Mouse (Mus musculus) right cerebral cortex, postnatal 4 days (tissue): Measurements from ENCODE around the gene Kctd14.

Experiments
- DNase-seq: peaks from one replicate; pipeline ENCODE4 v3.0.0-alpha.2; 2022

Gene Kctd14

DNA sequence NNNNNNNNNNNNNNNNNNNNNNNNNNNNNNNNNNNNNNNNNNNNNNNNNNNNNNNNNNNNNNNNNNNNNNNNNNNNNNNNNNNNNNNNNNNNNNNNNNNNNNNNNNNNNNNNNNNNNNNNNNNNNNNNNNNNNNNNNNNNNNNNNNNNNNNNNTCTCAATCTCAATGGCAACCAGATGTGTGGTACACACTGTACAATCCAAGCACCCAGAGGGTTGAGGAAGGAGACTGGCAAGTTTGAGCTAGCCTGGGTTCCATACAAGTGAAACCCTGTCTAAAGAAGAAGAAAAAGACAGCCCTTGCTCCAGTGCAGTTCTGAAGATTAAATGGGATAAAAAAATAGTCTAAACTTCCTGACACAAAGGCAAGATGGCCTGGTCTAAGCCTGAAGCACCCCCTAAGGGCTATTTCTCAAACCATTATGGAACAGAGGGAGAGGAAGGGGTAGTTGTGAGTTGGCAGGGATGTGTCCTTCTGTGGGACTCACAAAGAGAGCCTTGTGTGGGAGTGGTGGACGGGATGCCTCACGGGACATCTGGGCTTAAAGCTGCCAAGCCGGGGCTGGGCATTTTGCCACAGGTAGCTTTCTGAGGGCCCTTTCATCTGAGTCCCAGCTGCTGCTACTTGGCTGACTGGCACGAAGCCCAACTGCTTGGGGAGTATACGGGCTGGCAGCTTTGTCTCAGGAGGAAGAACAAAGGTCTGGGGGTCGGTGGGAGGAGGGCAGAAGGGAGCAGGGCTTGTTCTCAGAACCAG is 4.8 kb upstream of the Kctd14 start:
- DNase-seq, result peak; percentile 95

DNA sequence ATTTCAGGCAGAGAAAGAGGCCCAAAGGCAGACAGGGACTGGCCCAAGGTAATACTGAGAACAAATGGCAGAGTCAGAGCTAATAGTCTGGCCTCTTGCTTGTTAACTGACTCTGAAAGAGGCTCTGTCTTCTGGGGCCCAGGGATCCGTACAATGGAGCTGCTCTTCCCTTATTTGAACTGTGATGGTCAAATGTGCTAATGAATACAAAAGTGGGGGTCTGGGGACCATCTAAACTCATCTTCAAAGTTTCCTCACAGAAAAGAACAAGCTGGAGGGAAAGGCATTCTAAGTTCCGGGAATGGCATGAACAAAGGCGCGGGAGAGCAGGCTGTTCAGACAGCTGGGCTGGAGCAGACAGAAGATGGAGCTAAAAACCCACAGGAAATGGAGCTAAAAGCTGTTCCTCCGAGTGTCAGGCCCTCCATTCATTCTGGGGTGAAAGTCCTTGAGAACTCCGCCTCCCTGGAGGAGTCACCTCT is 4.0 kb upstream of the Kctd14 start:
- no peak for DNase-seq

DNA sequence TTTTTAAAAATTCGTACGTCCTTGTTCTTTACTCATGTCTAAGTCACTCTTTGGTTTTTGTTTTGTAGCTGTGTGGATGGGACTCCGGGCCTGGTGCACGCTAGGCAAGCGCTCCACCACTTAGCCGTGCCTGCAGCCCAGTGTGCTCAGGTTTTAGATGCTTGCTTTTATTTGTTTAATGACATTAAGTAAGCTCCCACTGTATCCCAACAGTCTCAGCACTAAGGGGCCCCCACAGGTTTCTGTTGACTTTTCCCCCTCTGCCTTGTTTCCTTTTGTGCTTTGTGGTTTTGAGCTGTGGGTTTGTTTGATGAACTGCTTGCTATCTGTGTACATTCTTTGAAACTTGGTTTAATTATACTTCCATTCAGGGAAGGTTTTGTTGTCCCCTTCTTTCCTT is 1.1 kb downstream of the Kctd14 start:
- no peak for DNase-seq

DNA sequence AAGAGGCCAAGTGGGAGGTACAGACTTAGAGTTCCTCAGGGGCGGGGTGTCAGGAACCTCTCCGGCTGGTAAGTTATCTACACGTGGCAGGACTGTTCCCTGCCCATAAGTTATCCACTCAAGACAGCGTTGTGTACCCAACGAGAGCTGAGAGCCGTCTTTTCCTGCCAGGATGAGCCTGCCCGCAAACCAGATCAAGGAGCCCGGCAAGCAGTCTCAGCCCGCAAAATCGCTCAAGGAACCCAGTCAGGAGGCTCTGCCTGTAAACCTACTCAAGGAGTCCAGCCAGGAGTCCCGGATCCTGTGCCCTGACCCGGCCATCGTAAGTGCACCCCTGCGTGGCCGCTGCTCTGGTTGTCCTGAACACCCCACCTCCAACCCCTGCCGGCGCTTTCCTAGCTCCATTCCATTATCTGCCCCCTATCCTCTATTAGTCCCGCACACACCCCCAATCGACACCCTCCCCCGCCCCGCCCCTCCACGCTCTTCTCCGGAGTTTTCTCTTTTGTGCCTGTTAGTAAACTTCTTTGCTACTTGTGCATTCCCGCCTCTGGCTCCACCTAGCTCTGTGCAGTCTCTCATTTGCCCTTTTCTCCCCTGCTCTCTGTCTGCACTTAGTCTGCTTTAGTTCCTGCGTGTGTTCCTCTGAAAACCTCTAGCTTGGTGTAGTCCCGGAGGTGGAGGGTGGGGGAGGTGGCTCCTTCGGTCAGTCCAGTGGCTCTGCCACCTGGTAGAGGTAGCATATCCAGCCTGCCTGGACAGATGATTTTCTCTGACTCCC is 2.2 kb downstream of the Kctd14 start:
- DNase-seq, result no peak

DNA sequence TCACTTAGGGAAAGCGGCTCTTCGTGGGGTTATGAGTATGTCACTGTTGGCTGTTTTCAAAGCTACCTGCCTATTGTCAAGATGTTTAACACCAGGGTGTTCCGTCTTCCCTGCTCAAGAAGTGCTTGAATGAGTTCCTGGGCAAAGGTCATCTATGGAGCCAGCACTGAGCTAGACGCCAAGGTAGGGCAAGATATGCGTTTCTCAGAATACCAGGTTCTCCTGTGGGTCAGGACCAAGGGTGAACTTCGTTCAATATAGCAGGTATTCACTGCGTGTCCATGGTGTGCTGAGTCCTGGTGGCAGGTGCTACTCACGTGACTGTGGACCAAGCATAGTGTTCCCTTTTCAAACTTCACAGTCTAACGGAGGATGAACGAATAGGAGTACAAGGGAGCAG is 3.7 kb downstream of the Kctd14 start:
- DNase-seq, result no peak

DNA sequence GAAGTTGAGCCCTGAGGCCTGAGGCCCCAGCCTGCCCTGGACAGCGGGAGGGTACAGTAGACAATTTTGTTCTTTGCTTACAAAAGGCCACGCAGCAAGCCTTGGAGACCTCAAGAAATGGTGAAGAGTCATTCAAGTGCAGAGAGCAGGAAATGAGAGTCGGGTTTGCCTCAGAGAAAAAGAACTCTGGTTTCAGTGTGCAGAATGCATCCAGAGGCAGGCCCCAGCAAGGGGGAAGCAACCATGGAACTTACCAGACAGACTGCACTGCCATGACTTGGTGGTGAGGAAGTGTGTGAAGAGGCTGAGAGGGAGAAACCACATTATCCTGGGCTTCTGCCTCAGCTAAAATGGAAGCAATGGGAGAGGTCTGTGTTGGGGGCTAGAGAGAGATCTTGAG is 4.5 kb downstream of the Kctd14 start:
- no peak for DNase-seq

DNA sequence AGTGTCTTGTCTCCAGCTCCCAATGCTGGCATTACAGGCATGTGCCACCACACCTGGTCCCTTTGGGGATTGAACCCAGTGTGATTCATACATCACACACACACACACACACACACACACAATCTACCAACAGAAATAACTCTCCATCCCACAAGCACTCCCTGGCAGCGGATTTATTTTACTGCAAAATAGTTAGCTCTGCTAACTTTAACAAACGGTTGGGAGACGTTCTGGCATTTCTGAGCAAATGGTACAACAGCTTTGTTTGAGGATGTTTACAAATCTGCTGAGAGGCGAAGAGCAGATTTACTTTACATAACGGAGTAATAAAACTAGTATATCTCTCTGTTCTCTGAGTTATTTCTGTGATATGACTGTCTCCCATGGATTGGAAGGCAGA is 21.9 kb downstream of the Kctd14 start:
- DNase-seq, result no peak

DNA sequence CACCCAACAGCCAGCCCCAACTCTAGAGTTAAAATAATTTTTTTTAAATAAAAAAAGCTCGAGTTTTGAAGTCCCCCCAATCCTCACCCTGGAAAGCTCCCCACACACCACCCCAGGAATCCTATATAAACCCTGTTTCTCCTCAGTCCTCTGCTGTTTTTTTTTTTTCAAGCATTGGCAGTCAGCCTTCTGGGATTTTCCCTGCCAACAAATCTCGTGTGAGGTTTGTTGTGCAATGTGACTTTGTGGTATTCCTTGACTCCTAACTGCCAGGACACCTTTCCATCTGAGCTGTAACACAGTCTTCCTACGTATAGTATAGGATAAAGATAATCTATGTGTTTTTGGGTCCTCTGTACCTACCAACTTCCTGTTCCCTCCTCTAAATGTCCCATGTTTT is 28.2 kb downstream of the Kctd14 start:
- DNase-seq, result no peak

DNA sequence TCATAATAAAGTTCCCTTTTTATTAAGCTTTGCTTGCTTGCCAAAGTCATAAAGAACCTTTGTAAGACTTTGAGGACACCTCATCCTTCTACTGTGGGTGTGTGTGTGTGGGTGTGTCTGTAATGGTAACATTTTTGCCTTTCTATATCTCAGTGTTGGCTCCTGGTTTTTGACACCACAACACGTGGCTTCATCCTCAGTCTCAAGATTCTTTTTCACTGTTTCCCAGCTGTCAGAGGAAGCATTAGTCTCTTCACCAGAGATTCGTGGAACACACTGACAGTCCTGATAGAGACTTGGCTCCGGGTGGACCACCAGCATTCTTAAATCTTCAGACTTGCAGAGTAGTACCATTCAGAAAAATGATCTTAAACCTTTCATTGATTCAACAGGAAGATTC is 29.2 kb downstream of the Kctd14 start:
- DNase-seq, result no peak

DNA sequence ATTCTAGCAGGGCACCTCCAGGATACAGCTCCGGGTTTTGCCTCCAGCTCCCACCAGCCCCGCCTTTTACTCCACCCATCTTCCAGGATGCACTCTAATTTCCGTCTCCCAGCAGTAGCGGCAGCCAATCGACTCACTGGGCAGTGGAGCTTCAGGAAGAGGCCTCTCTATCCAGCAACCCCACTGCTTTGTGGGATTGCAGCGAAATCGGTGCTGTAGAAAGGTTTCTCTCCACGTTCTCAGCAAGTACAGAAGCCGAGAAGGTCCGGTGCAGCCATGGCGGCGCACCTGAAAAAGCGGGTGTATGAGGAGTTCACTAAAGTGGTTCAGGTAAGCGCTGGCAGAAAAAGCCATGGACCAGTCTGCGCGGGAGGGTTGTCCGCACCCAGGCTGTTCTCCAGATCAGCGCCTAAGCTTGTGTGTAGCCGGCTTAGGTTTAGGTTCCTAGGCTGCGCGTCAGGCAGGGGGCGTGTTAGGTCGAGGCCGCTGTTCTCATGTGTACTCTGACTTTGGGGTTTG is 29.8 kb downstream of the Kctd14 start, which contains the start of gene Ints4:
Gene Ints4, plus strand, starts transcription at position 136 of the 519 bp plus-strand sequence.
- DNase-seq, result peak; percentile 79

DNA sequence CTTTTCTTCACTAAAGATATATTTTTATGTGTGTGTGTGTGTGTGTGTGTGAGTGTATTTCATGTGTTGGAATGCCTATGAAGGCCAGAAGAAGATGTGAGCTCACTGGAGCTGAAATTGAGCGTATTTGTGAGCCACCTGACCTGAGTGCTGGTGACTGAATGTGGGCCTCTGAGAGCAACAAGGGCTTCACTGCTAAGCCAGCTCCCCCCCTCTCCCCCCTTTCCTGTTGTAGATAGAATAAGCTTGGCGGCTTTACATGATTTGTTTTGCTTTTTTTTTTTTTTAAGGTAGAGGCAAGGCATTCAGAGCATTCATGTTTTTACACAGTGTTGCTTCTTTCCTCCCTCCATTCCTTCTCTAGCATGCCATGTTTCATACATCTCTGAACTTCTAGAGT is 32.3 kb downstream of the Kctd14 start:
- no peak for DNase-seq

DNA sequence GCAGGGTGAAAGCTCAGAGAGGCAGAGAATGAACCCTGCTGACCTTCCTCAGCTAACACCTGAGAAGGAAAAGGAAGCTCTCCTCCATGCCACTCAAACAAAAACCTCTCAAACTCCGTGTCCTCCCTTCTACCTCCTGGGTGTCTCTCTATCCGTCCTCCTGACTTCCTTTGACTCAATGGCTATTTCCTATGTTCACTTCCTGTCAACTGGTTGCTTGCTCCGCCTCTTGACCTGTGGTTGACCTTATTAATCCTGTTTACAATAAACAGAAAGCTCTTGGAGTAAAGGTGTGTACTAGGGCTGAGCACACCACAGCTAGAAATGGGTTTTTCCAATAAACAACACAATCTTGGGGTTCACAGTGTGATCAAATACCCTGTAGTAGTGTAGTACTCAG is 40.0 kb downstream of the Kctd14 start:
- DNase-seq, result no peak

DNA sequence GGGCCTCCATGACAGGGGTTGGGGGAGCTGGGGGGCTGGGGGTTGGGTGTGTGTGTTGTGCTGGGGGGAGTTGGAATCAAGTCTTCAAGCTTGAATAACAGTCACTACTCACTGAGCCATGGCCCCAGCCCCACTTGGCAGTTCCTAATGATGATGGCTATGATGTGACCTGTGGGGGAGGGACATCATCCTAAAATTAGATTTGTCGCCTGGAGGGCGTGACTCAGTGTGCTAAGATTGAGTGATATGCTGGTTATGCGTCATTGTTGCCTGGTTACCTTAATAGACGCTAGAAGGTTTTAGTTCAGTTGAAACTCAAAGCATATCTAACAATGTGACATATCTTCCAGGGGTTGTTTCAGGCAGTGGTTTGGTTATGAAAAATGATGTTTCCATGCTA is 41.3 kb downstream of the Kctd14 start:
- DNase-seq, result no peak

DNA sequence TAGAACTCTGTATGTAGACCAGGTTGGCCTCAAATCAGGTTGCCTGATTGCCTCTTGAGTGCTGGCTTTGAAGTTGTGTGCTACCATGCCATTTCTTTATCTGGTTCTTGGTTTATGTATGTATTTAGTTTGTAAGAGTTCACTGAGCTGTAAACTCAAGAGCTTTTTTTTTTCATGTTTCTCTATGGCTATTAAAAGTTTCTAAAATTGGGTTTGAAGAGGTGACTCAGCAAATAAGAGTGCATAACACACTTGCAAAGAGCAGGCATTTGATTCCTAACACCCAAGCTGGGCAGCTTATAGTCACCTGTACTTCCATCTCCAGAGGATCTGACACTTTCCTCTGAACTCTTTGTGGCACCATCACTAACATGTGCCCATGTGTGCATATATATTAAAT is 43.9 kb downstream of the Kctd14 start:
- no peak for DNase-seq

DNA sequence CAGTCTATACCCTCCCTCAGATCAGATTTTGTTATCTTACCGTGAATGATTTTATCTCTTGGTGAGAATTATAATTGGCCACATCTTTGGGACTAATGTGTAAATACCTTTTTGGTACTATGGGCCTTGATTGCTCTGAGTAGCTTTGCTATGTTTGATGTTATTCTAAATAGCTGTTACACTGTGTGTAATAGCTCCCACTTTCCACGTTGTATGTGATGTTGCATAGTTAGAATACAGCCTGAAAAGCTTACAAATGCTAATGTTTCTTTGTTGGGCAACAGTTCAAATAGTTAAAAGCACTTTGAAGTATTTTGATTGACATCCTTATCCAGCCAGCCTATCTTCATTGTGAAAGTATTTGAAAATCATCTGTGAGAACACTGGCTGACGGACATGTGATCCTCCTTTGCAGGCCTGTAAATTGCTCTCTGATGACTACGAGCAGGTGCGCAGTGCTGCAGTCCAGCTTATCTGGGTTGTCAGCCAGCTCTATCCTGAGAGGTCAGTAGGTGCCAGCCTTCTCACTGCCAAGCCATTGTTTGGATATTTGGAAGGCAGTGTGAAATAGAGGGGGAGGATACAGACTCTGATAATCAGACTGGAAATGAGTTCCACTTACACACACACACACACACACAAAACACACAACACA is 49.6 kb downstream of the Kctd14 start:
- DNase-seq, result no peak
